Mouse (Mus musculus) lung, adult 18-20 months (tissue): Measurements from ENCODE around the gene Olfr33.

Experiments
- DNase-seq, 2 experiments: peaks; one replicate each; pipeline ENCODE4 v3.0.0; 2022; ENCODE audit warnings: mixed read lengths in 2 of 2

The Olfr33 gene

DNA sequence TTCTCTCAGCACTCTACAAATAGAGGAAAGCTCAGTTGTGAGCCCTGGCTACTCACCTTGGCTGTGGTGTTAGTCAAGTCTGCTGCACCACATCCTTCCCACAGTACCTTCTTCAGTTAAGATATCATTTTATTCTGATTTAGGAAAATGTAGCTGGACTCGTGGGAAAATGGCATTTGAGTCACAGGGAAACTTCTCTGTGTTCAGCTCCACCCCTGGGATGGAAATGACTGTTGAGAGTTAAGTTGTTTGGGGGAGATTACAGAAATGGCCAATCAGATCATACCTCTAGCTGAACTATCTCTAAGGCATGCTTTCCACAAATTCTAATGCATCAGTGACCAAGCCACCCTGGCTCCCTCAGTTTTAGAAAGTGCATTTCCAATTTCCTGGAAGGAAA is at the start of gene Olfr33:
Gene Olfr33 (minus strand): TSS at position 101 of the 400 bp plus-strand sequence.
- DNase-seq, result no peak

DNA sequence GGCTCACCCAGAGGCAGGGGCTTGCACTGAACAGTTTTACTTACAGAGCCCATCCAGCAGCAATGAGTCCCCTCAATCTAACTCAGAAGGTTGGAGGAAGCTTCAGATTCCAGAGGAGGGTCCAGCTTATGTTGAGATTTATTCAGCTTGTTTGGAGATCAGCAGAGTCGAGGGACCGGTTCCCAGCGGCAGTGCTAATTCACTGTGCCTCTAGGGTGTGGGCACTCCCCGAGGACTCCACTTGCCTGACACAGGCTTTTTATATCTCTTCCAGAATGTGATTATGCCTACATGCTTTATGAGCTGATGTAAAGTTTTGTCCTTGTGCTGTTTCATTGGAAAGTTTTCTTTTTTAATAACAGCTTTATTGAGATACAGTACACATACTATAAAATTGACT is 40.4 kb upstream of the Olfr33 start, which contains the start of the genes Olfr560 and Olfr78:
Gene Olfr560 (minus strand): TSS at position 101 of the 400 bp plus-strand sequence.
Gene Olfr78 (minus strand): TSS at position 206 of the 400 bp plus-strand sequence.
- no peak for DNase-seq

GRCm38 (mm10) chr7:102752086-102752485 is 33.2 kb upstream of the Olfr33 start:
- no peak for DNase-seq

GRCm38 (mm10) chr7:102737705-102738104 is 18.8 kb upstream of the Olfr33 start:
- no peak for DNase-seq

DNA sequence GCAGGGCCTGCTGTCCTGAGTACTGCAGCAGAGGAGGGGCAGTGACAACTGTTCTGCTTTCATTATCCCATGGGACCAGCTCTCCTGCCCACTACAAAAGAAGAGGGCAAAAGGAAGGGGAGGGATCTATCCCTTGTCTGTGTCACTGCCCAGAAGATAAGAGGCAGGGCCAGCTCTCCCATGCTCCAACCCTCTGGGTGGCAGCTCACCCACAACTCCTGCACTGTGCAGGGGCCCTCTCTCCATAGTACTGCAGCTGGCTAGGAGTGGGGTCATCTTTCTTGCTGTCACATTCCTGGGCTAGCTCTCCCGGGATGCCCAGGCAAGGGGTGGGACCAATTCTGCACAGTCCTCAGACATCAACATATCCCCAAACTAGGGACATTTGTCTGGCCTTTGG is 14.9 kb upstream of the Olfr33 start:
- DNase-seq, result no peak

- DNase-seq, result no peak
These were observed 8.5 kb upstream of the Olfr33 start, which contains the start of gene Olfr559 for GRCm38 (mm10) chr7:102727391-102727790. Olfr559 (minus strand) TSS chr7:102727491.

DNA sequence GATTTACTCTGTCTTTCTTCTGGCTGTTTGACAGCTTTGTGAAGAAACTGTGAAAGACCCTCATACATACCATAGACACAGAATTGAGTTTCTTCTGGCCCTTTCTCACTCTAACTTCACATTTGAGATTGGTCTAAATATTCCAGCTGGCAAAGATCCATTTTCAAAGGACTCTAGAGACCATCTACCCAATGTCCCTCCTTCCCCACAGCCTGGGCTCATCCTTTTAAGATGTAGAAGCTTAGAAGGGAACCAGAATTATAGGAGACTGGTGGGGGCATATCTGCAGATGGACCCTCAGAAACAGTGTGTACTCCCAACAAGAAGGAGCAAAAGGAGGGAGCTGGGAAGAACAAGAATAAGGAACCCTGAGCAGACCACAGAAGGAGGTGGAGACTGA is 17.0 kb downstream of the Olfr33 start, which contains the start of gene Olfr558:
Gene Olfr558 (plus strand): TSS at position 301 of the 400 bp plus-strand sequence.
- DNase-seq, result no peak

GRCm38 (mm10) chr7:102698461-102698860 is 20.4 kb downstream of the Olfr33 start:
- no peak for DNase-seq

DNA sequence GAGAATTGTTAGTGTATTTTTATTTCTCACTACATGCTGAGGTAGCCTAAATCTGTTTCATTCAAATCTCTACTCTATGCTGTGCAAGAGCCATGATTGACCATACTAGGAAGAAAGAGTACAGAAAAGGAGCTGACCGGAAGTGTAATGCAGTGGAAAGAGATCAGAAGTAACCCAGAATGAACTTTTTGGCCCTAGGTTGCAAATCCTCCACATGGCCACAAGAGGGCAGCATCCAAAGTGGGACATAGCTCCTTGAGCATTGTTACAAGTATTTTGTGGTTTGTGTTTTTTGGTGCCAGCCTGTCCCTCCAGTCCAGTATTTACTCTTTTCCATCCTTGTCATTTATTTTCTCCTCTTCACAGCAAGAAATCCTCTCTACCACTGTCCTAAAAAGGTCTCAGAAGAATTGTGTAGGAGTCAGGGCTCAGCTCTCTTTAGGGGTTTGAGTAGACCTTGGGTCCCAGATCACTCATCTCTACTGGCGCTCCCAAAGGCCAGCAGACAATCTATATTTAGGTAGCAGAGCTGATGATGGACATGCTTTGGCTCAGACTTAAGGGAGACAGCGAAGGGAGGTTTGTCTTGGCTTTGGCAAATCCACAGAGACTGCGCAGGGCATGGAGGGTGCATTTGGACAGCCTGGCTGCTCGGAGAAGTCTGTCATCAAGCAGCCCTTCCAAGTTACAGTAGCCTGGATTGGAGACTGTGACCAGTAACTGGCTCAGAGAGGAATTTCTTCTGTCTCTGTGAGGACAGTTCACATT is 23.3 kb downstream of the Olfr33 start, which contains the start of gene Olfr557:
Gene Olfr557 (plus strand): TSS at position 553 of the 768 bp plus-strand sequence.
- no peak for DNase-seq

DNA sequence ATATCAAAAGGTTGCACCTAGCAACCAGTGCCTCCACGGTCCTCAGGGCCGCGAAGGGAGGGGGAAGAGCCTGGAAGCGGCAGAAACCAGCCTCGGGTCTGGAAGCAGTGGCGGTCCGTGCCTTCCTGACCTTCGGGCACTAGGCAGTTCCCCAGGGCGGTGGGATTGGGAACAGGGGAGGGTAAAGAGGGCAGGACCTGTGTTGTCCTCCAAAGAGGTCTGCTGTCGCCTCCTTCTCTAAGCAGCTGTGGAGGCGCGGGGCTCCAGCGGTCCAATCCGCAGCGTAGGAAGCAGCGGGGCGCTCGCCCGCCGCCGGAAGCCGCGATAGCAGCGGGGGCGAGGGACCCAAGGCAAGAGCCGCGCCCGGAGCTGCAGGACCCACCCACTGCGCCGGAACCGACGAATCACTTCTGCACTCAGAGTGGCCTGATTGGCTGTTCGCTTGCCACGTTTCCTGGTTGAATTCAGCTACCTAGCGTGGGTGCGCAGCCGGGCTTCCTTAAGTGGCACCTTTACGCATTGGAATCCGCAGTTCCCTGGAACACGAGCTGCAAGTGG is 31.8 kb downstream of the Olfr33 start, which contains the start of gene Trim68:
Gene Trim68 (minus strand): TSS at position 384 of the 558 bp plus-strand sequence.
- peak; percentile 95 for DNase-seq

DNA sequence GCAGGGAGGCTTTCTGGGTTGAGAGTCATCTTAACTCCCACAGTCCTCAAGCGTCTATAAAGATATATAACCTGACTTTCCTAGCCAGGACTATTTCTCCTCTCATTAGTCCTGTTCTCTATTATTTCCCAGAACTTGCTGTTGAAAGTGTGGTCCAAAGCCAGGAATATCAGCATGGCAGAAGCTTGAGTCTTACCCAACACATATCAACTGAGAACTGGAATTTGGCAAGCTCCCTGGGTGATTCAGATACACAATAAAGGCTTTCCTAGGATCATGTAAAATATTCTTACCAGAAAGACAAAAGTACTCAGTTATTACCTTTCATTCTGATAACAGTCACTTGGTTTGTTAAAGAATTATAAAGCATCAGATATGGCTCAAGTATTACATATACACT is 37.0 kb downstream of the Olfr33 start:
- DNase-seq, result no peak

DNA sequence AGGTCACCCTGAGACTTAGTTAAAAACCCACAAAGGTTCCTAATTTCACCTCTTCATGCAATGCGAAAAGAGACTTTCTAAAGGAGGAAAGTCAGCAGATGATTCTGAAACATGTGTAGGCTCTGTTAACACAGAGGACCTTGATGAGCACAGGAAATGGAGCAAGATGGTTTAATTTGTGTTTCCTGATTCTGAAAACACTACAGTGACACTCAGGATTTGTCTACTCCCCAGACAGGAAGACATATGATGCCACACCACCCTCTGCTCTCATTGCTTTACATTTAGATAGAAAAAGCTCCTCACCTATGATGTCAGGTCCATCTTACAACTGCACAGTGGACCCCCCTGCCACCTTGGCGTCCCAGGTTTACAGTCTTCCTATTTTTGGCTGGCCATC is 42.6 kb downstream of the Olfr33 start:
- DNase-seq, result no peak

- no peak for DNase-seq
These were observed 53.5 kb downstream of the Olfr33 start for GRCm38 (mm10) chr7:102665378-102665777.

GRCm38 (mm10) chr7:102664599-102664998 is 54.3 kb downstream of the Olfr33 start, which contains the start of gene Olfr556:
Olfr556 (plus strand) TSS chr7:102664899.
- no peak for DNase-seq
